Mouse (Mus musculus): Measurements from ENCODE around the gene Ccr1l1.

Ccr1l1 gene

GRCm38 (mm10) chr9:123960161-123960560 is 18.0 kb downstream of the Ccr1l1 start:
- DNase-seq (ENCODE audit: low read depth, low spot score): no peak

DNA sequence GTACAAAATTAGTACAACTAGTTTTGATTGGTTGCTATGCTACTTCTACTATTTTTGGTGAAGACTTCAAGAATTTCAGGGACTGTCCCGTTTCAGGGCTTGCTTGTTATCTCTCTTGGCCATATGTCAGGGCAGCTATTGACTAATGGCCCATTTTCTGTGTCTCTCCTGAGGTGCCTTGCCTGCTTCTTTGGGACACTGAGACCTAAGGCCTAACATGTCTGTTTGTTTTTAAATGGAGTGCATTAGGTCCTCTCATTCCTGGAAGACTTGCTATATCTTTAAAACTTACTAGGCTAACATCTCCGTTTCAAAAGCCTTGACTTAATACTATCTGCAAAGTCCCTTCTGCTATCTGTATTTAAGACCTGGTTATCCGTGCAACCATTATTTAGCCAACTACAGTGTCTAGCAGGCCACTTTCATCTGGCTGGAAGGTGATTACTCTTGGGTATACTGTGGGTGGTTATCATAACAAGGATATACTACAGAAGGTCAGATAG is 20.2 kb downstream of the Ccr1l1 start:
- no peak for DNase-seq (ENCODE audit: low read depth, low spot score)

GRCm38 (mm10) chr9:123956892-123957291 is 21.3 kb downstream of the Ccr1l1 start:
- DNase-seq (ENCODE audit: low read depth, low spot score): no peak

DNA sequence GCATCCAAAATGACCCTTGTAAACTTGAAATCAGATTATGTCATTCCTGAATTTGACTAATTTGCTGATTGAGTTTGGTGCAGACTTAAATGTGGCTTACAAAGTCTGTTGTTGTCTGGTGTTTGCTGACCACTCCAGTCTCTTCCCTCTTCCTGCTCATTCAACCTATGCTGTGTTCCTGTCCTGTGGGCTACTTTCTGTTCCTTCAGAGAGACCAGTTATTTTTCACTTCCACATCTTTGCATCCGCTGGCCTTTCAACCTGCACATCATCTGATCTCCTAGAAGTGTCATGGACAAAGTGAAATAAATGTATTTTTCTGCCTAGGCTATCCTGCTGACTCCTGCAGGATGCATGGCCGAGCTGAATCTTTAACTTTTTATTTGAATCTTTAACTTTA is 24.7 kb downstream of the Ccr1l1 start:
- no peak for DNase-seq (ENCODE audit: low read depth, low spot score)

- no peak for DNase-seq (ENCODE audit: low read depth, low spot score)
Measured at GRCm38 (mm10) chr9:123951176-123951575, 27.0 kb downstream of the Ccr1l1 start.

GRCm38 (mm10) chr9:123949432-123949831 is 28.8 kb downstream of the Ccr1l1 start:
- no peak for DNase-seq (ENCODE audit: low read depth, low spot score)

GRCm38 (mm10) chr9:123947815-123948214 is 30.4 kb downstream of the Ccr1l1 start:
- no peak for DNase-seq (ENCODE audit: low read depth, low spot score)

GRCm38 (mm10) chr9:123942025-123942424 is 36.2 kb downstream of the Ccr1l1 start:
- no peak for DNase-seq (ENCODE audit: low read depth, low spot score)

DNA sequence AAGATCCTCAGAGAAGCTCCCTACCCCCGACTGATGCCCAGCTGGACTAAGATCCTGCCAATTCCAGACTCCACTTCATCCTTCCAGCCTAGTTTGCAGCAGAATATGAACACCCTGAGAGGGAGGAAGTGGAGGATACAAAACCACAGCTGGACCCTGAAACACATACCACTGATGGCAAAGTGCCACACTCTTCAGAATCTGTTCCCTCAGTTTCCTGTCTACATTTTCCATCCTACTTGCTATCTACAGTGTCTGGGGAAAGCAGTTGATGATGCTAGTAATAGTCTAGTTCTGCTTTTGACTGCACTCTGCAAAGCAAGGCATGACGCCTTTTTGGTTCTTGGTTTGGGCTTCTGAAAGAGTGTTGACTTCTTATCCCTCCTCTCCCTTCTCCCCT is 36.9 kb downstream of the Ccr1l1 start:
- no peak for DNase-seq (ENCODE audit: low read depth, low spot score)

DNA sequence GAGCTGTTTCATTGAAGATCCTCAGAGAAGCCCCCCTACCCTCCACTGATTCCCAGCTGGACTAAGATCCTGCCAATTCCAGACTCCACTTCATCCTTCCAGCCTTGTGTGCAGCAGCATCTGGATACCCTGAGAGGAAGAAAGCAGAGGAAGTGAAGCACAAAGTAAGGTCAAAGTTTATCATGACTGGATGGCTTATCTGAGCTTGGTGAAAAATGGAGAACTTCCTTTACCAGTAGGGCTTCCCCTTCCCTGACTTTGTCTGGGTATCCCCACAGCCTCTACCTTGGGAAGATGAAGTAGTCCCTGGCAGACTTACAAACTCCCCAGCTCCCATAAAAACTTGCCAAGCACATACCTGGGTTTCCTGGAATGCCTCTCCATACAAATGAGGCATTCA is 37.6 kb downstream of the Ccr1l1 start:
- no peak for DNase-seq (ENCODE audit: low read depth, low spot score)

- DNase-seq (ENCODE audit: low read depth, low spot score): no peak
Measured at GRCm38 (mm10) chr9:123940168-123940567, 38.0 kb downstream of the Ccr1l1 start.

DNA sequence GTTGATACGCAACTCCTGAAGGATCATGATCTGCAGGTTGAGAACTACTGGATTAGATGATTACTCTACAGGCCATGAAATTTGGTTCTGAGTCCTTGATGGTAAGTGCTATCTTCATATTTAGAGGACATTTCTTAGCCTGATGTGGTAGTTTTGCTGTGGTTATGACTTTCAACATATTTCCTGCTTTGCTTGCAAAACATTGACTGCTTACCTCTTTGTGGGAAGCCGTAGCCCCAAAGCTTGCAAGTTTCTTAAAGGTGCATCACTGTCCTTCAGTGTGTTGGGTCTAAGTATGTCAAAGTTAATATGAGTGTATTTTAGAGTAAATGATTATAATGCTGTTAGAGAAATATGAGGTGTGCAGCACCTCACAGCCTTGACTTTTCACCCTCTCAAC is 40.2 kb downstream of the Ccr1l1 start:
- no peak for DNase-seq (ENCODE audit: low read depth, low spot score)

GRCm38 (mm10) chr9:123936604-123937280 is 41.5 kb downstream of the Ccr1l1 start:
- DNase-seq (ENCODE audit: low read depth, low spot score): no peak

- no peak for DNase-seq (ENCODE audit: low read depth, low spot score)
Measured at GRCm38 (mm10) chr9:123935776-123936175, 42.4 kb downstream of the Ccr1l1 start.

- no peak for DNase-seq (ENCODE audit: low read depth, low spot score)
Measured at GRCm38 (mm10) chr9:123935346-123935745, 42.9 kb downstream of the Ccr1l1 start.

GRCm38 (mm10) chr9:123933716-123934445 is 44.3 kb downstream of the Ccr1l1 start:
- no peak for DNase-seq (ENCODE audit: low read depth, low spot score)

DNA sequence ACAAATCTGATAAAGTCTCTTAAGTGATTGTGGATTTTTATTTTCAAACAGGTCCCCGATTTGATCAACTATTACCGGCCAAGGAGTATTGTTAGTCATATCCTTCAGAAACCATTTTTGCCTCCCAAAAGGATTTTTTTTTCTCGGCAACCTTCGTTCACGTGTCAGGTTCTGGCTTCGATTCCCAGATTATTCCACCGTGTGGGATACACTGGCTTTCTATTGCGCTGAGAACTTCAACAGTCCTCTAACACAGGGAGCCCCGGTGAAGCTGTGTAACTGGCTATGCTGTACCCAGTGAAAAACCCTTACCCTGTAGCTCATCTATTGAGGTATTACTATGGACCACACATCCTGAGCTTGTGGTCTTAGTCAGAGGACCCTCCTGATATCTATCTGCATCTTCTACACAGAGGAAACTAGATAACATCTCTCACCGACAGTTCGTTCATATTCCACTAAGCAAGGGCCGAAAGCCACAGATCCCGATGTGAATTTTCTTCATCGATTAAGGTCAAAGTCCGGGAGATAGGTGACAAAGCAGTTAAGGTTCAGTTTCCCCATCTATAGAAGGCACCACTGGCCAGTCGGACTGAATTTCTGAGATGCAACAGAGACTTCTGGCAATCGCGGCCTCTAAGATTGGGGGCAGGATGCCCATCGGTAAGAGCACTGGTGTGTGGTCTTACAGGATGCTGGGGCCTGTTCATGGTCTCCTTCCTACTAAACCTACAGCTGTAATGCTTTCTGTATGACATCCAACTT is 45.1 kb downstream of the Ccr1l1 start:
- DNase-seq (ENCODE audit: low read depth, low spot score): no peak

DNA sequence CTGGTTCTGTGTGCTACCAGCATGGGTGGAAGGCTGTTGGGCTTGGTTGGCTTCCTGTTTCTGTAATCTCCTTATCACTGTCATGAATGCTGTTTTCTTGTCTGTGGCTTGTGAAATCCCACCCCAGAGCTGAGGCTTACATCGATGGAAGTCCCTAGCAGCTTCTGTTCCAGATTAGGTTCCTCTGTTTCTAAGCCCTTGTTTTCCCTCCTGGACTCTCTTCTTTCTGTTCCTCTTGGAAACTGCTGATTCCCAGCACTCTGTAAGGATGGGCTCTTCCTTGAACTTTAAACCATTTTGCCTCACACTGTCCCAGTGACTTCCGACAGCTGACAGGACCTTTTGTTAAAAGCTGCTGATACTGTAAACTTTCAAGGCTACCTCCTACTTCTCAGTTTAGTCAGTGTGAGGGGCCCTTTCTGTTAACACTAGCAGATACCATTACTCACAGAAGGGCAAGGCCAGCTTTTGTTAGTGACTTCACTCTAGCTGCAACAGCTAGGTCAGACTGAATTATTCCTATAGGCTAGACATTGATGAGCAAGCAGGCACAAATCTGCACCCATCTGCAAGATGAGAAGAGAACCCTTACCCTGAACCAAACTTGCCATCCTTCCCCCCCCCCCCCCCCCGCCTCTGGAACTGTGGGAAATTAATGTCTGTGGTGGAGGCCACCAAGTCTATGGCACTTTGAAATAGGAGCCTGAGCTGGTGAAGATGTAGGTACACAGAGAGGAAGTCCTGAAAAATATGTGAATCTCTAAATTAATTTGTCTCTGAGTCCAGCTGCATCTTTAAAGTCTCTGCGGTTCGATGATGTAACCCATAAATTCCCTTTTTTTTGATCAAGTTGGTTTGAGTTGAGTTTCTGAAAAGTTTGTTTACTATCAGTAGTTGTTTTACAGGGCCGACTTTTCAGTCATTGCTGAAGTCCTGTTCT is 46.2 kb downstream of the Ccr1l1 start:
- no peak for DNase-seq (ENCODE audit: low read depth, low spot score)

DNA sequence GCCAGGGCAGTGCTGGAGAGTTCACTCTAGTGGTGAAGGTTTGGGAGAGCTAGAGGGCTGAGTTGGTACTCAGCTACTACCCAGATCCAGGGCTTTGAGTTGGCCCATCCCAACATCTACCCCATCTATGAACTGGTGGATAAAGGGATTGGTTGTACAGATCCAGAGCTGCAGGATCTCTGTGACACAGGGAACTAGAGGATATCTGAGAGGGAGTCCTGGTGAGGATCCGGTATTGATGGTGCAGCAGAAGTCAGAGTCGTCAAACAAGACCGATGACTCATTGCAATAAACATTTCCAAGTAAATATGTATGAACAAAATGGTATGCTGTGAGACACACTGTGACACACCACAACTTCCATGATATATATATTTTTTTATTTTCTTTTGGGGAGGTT is 47.3 kb downstream of the Ccr1l1 start:
- DNase-seq (ENCODE audit: low read depth, low spot score): no peak

DNA sequence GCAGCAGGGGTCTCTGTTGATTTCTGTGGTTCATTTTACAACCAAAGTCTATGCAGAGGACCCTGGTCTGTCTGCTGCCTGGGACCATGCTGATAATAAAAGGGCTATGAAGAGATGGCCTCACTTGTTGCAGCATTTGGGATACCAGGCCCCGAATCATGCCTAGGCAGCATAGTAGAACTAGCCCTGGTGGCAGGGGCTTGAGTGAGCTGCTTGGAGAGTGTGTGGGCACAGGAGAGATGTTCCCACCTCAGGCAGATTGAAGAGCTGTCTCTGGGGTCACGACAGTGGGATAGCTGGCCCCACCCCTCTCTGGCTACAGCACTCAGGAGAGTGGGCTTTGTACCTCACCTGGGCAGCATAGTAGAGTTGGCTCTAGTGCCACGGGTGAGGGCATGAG is 47.7 kb downstream of the Ccr1l1 start:
- DNase-seq (ENCODE audit: low read depth, low spot score): no peak

GRCm38 (mm10) chr9:123929936-123930335 is 48.3 kb downstream of the Ccr1l1 start:
- no peak for DNase-seq (ENCODE audit: low read depth, low spot score)

Data from retina, postnatal 7 days (tissue).